Mouse (Mus musculus): Measurements from ENCODE around the gene Cpeb4.
"Not testable (repeated sequence)": the region's sequence is repeated elsewhere in the genome, so short reads cannot be mapped to it uniquely, and the experiment has no call there.

Cpeb4 gene

DNA sequence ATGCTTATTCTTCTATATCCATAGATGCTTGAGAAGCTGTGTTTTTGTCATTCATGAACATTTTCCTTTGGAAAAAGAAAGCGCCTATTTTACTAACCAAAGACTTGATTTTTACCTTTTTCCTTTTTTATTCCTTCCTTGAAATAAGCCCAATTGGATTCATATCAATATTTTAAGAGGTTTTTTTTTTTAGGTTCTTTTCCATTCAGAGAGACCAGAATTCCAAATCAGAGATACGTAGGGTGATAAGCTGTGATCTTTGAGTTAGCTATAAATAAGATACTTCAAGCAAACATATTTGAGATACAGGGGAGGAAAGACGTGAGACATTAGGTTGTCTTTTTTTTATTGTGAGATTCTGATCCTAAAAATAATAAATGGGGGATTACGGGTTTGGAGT is at the start of gene Cpeb4:
Gene Cpeb4 (plus strand): TSS at position 301 of the 400 bp plus-strand sequence.
- DNase-seq (ENCODE audit: low read depth, low spot score) = no peak

DNA sequence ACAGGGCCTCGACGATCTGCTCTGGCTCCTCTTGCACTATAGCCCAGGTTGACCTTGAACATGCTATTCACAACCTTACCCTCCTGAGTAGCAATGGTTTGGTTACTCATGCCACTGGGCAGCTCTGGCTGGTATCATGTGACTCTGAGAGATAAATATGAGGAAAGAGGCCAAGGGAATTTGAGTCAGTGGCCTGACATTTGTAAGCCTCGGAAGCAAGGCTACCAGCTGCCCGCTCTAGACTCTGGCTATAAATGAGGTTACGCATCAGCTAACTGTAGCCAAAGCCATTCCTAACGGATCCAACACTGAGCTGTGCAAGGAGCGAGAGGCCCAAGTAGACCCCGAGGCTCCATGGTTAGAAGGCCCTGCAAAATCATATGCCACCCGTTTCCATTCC is 49.5 kb upstream of the Cpeb4 start:
- DNase-seq (ENCODE audit: low read depth, low spot score) = no peak

DNA sequence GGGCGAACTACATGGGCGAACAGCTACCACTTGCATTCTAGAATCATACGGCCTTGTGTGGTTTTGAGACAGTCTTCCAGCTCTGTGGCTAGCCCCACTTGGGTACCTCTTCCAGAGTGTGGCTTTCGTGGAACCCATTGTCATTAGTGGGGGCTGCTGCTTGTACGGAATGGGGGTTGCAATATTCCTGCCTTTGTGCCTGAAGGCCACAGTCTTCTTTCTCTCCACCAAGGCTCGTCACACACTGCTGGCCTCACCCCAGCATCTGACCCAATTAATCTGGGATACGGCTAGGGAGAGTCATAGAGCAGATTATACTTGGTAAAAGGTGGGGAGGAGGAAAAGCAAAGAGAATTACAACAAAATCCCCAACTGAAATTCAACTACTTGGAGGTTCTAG is 48.5 kb upstream of the Cpeb4 start:
- DNase-seq (ENCODE audit: low read depth, low spot score) = no peak

DNA sequence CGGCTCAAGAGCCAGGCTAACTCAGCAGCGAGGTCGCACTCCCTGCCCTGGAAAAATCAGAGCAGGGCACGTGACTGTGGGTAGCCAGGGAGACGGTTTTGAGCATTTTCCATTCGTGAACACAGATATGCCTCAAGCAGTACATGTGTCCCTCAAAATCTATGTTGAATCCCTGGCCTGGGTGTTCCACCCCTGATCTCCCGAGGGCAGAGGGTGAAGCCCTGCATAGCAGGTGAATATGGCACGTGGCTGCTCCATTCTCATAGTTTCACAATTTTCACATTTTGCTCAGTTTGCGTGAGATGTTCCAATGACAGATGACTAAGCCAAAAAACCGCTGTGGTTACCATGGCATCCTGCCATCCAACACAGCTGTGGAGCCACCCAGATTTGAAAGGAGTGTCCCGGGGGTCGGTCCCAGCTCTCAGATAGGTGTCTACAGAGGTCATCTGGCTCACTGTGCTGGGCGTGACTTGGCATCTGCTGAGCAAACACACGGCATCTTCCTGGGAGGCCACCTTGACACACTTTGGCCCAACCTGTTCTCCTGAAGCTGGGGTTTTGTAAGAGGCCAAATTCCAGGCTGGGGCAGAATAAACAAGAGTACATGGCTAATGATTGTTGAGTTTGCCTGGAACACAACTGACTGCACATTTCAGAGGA is 47.4 kb upstream of the Cpeb4 start:
- DNase-seq (ENCODE audit: low read depth, low spot score) = peak; percentile 31

DNA sequence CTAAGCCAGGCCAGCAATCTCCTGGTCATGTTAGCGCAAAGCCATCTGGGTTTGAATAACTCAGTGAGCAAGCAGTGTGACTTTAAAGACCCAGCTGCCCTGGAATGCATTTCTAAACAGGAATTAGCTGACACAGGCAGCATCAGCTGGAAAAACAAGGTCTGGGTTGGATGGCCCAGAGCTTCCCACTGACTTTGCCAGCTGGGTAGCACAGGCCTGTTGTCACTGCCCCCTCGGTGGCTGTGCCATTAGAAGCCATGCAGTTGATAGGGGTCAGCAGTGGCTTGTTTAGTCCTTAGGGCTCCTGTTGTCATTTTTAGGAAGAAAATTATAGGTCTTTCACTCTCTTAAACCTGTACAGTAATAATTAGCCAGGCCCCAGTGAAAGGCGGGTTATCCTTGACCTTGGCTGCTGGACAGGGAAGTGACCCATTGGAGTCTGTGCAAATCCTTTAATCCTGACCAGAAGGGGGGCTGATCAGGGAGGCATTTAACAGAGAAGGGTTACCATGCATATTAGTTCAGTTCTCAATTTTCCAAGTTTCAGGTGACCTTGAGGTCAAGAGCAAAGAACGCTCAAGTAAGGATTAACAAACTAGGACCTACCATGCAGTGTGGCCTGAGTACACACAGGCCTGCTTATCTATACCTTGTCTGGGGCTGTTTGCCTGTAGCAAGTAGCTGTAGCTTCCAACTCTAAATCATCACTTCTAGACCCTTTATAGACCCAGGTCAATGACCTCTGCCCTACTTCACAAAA is 43.8 kb upstream of the Cpeb4 start:
- DNase-seq (ENCODE audit: low read depth, low spot score) = no peak

- no peak for DNase-seq (ENCODE audit: low read depth, low spot score)
Observed at GRCm38 (mm10) chr11:31828771-31829072, 43.3 kb upstream of the Cpeb4 start.

DNA sequence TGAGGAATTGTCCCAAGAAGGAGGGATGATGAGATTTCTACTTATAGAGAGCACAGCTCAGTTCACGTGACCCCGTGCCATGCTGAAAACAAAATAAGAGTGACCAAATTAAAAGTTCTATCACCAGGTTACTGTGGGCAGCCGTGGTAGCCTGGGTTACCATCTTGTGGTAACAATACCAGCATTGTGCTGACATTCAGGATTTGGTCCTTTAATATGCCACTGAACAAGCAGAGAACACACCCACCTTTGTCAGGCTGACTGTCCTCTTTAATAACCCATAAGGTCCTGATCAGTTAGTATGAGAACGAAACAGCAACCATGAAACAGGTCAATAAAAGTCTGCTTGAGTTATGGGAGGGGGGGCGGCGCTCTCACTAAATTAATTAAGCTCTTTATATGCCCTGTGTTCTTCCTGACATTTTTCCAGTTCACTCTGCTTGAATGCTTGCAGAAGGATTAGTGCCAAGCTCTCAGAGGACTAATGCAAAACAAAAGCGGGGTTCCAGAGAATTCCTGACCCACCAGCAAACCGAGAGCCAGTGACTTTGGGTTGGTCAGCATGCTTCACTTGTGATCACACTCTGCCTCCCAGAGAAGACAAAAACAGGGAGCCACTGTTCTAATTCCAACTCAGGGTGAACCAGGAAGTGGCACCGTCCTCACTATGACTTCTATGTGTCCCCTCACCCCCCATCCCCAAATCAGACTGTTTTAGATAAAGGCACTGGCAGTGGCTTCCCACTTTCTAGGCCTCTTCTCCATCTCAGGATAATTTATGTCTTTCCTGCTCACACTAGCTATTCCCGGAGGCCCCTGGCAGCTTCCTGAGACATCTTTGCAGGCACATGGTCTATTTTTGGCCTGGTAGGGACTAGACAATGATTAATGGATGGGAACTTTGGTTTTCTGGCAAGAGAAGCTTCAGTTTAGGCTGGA is 41.5 kb upstream of the Cpeb4 start:
- no peak for DNase-seq (ENCODE audit: low read depth, low spot score)

- DNase-seq (ENCODE audit: low read depth, low spot score) = no peak
Observed at GRCm38 (mm10) chr11:31831451-31831850, 40.6 kb upstream of the Cpeb4 start.

GRCm38 (mm10) chr11:31831983-31832382 is 40.0 kb upstream of the Cpeb4 start:
- DNase-seq (ENCODE audit: low read depth, low spot score) = peak; percentile 41

GRCm38 (mm10) chr11:31832439-31832980 is 39.5 kb upstream of the Cpeb4 start:
- no peak for DNase-seq (ENCODE audit: low read depth, low spot score)

DNA sequence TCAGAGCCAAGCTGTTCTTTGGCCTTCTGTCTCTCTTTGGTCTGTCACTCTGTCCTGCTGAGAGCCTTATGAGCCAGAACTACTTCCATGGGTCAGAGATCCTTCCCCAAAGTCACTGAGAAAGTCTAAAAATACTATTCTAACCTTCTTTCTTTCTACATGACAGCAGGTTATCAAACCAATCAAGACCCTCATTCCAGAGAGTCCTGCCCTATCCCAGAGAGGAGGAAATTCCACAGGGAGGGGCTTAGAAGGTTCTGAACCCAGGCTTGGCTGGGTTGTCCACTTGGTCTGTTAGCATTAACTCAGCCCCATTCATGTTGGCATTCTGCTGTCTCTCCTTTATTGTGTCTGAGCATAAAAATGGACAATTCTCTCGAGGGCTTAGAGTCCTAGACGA is 38.5 kb upstream of the Cpeb4 start:
- no peak for DNase-seq (ENCODE audit: low read depth, low spot score)

DNA sequence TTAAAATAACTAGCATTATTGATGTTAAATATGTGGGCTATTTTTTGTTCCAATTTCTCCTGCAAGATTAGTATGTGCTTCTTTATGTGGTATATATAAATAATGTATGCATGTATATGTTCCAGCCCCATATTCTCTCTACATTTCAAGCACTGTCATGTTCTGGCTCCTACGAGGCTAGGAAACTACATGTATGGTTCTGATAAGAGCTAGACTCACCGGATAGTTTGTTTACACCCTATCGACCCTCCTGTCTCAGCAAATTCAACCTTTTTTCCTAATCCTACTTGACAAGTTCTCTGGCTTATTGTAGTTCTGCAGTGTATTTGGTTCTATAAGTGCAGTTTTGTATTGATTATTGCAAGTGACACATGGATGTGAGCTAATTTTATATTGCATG is 36.7 kb upstream of the Cpeb4 start:
- no peak for DNase-seq (ENCODE audit: low read depth, low spot score)

GRCm38 (mm10) chr11:31837243-31837642 is 34.8 kb upstream of the Cpeb4 start:
- DNase-seq (ENCODE audit: low read depth, low spot score) = no peak

DNA sequence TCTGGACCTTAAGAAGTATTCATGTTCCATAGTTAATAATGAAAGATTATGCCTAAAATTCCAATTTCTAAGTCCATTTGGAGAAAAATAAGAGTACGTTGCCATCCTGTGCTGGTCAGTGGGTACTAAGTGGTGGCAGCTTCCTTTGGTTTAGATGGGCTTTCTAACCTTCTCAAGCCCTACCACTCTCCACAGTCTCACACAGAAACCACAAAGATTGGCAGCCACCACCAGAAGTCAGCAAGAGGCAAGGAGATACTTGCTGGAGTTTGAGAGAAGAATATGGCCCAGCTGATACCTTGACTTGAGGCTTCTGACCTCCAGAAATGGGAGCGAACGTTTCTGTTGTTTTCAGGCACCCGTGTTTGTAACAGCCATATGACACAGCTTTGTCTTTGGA is 34.3 kb upstream of the Cpeb4 start:
- DNase-seq (ENCODE audit: low read depth, low spot score) = no peak

DNA sequence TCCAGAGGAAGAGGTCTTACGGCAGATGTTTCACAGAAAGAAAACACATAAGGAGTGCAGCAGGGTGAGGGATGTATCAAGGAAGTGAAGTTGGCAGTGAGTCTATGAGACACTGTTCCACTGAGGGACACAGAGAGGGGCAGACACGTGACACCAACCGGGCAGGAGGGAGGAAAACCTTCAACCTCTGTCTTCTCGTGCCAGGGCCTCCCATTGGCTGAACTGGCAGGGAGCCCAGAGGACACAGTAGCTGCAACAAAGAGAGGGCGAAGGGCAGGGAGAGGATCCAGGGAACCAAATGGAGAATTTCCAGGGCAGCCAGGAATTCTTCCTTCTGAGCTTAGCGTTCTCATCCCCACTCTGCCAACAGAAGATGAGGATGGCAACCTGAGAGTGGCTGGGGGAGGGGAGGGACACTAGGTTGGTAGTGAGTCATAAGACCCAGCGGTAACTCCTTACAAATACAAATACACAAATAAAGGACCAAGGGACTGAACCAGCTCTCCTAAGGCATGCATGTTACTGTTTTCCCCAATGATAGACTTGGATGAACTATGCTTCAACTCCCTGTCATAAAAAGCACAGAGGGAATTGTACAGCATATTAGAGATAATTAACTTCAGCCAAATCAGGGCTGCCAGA is 33.4 kb upstream of the Cpeb4 start:
- DNase-seq (ENCODE audit: low read depth, low spot score) = no peak

DNA sequence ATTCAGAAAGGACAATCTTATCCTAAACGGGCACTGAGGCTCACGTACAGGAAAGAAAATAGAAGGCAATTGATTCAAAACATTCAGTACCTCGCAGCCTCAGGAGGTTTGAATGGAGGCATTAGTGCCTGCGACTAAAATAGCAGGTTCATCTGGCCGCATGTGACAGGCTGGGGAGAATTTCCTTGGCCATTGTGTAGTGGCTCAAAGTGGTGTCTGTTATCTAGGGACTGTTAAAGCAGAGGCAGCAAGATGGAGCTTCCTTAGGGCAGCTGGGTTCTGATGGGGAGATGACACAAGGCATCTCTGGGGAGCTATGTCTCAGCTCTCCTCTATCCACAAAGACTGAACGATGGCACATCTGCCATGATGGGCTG is 32.9 kb upstream of the Cpeb4 start:
- no peak for DNase-seq (ENCODE audit: low read depth, low spot score)

DNA sequence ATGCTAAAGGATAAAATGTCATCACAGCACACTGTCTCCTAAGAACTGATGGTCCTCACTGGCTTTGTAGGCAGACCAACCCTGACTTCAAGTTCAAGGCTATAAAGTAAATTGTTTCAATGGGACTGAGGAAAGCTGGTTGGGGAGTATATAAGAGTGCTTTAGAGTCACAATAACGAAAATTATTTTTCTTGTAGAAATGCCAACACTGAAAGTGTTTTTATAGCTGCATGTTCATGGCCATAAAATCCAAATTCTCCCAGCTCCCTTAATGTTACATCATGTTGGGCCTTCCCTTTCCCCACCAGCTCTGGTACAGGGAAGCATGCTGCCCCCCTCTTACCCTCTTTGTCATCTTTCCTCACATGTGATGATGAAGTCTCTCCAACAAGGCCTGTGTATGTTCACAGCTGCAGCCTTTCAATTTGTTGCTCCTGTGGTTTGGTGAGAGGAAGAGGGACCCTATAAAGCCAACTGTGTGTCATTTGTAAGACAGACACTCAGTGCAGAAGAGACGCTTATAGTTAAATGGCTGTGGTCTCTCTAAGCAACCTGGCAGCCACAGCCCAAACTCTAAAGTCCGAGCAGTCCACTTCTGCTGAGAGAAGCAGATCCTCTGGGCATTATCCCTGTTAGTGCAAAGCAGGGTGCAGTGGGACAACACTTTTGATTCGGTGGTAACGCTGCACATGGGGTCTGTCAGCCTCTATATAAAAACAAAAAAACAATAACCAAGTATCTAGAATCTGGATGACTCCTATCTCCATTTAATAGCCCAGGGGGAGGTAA is 29.6 kb upstream of the Cpeb4 start:
- DNase-seq (ENCODE audit: low read depth, low spot score) = no peak

DNA sequence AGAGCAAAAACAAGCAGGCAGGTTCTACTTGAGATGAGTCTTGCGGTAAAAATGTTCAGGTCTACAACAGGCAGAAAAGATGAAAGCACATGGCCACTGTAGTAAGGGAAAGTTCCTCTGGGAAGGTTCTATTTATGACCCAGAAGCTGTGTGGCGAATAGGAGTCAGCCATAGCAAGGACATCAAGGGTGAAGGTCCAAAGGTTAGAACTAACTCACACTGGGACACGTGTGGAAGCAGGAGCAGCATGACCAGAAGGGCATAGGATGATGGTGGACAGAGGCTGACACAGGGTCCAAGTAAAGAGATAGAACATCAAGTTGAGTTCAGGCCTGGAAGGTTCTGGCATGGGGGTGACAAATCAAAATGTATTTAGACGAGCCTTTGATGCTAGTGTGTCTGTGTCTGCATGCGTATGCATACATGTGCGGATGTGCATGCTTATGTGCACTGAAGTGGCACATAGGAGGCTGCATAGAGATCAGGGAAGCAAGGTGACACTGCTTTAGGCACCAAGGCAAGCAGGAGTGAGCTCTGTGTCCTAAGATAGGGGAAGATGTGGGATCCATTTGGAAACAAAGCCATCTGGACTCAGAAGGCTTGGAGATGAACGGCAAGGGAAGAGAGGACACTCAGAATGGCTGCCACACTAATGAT is 28.7 kb upstream of the Cpeb4 start:
- DNase-seq (ENCODE audit: low read depth, low spot score) = no peak

DNA sequence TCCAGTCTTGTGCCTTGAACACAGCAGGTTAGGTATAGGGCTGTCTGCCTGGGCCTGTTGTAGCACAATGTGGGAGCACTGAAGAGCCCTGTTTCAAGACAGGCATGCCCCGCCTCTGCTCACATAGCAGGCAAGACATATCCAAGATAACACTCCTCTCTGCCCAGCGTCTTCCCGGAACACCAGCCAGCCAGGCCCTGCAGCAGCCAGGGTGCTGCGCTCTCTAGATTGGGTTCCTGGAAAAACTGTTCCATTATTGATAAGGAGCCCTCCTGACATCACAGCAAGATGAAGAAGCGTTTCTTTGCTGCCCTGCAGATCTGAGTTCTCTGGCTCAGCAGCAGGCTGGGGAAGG is 28.2 kb upstream of the Cpeb4 start:
- no peak for DNase-seq (ENCODE audit: low read depth, low spot score)

- not testable (repeated sequence) for DNase-seq (ENCODE audit: low read depth, low spot score)
Observed at GRCm38 (mm10) chr11:31845111-31845510, 26.9 kb upstream of the Cpeb4 start.
